Mouse (Mus musculus) heart, embryonic 16.5 days (tissue): ENCODE measurements around the gene Ugt1a10. TPM values are rescaled to one million over a fixed set of nuclear protein-coding genes. Genes with fewer than 3 reads are reported as not detected.

ENCODE experiments used
- ATAC-seq: fragments of 200-750 bp; cut with Nextera tagmentation; replicated peaks from 2 replicates; pipeline ENCODE4 v1.8.0; 2017; ENCODE audit warnings: moderate number of reproducible peaks; ENCODE audit not compliant: insufficient read depth, low FRiP score; ENCODE audit errors: extremely low read depth
- H3K27ac ChIP-seq: fragments of 300-500 bp; sonication (generic); 2 replicates; pipeline ENCODE4 v1.5.1; 2014; ENCODE audit warnings: mild to moderate bottlenecking, low read length, control low read depth, moderate library complexity
- H3K27me3 ChIP-seq: fragments of 300-500 bp; sonication (generic); 2 replicates; pipeline ENCODE4 v1.6.1; 2014; ENCODE audit warnings: low read length, mixed read lengths; ENCODE audit not compliant: control insufficient read depth, insufficient read depth
- H3K36me3 ChIP-seq: fragments of 300-500 bp; sonication (generic); 2 replicates; pipeline ENCODE4 v1.6.1; 2014; ENCODE audit not compliant: control insufficient read depth, insufficient read depth
- H3K4me1 ChIP-seq: fragments of 300-500 bp; sonication (generic); 2 replicates; pipeline ENCODE4 v1.6.1; 2014; ENCODE audit warnings: low read length, mixed read lengths; ENCODE audit not compliant: control insufficient read depth, insufficient read depth
- H3K4me2 ChIP-seq: fragments of 300-500 bp; sonication (generic); 2 replicates; pipeline ENCODE4 v1.6.1; 2014; ENCODE audit warnings: low read depth, mild to moderate bottlenecking, control low read depth, low read length
- H3K4me3 ChIP-seq: fragments of 300-500 bp; sonication (generic); 2 replicates; pipeline ENCODE4 v1.5.1; 2014; ENCODE audit warnings: mild to moderate bottlenecking, control low read depth, low read length
- H3K9ac ChIP-seq: fragments of 300-500 bp; sonication (generic); 2 replicates; pipeline ENCODE4 v1.6.1; 2014; ENCODE audit warnings: low read length, control low read depth
- H3K9me3 ChIP-seq: fragments of 300-500 bp; sonication (generic); replicated peaks from 2 replicates; pipeline ENCODE4 v1.6.1; 2016; ENCODE audit warnings: low read length; ENCODE audit not compliant: control insufficient read depth
- WGBS: fragments of 180-500 bp; shearing (Covaris S2); extraction: QIAGEN DNeasy Blood & Tissue Kit; methylation state at CpG from one replicate; pipeline ENCODE4 v1.1.7; 2014; 5-methylcytosine and 5-hydroxymethylcytosine counted together
- polyA plus RNA-seq: library from polyadenylated mRNA; unstranded; fragments of >200 nt; fragmentation: Nextera tagmentation; extraction: Ambion mirVana; gene quantifications from 2 replicates; pipeline ENCODE4 v1.2.1, GENCODE M21; 2015

The Ugt1a10 gene
- polyA plus RNA-seq, 1 experiment from 2014 or later, result not detected

GRCm38 (mm10) chr1:88233421-88234247 lies 178.4 kb downstream of the Ugt1a10 start:
- ATAC-seq, result no peak
- WGBS, result 60% methylated on average over 14 of the region's 14 CpGs
- Histone ChIP-seq H3K4me3 (no peak overlapping the region), H3K9me3 (peaks cover 90% of the 10 kb centered on the region), H3K36me3 (no peaks in the 10 kb centered on the region), H3K9ac (no peak overlapping the region), H3K27ac (no peak overlapping the region), H3K27me3 (no peaks in the 10 kb centered on the region), H3K4me2 (no peak overlapping the region), H3K4me1 (no peaks in the 10 kb centered on the region)

GRCm38 (mm10) chr1:88234248-88234610 lies 179.0 kb downstream of the Ugt1a10 start:
- Histone ChIP-seq H3K4me3 (no peak overlapping the region), H3K4me1 (no peaks in the 10 kb centered on the region), H3K27ac (no peak overlapping the region), H3K9ac (no peak overlapping the region), H3K4me2 (no peak overlapping the region), H3K36me3 (no peaks in the 10 kb centered on the region), H3K27me3 (no peaks in the 10 kb centered on the region), H3K9me3 (peaks cover 90% of the 10 kb centered on the region)
- ATAC-seq, result no peak
- WGBS, result 50% methylated on average over 4 of the region's 4 CpGs

DNA sequence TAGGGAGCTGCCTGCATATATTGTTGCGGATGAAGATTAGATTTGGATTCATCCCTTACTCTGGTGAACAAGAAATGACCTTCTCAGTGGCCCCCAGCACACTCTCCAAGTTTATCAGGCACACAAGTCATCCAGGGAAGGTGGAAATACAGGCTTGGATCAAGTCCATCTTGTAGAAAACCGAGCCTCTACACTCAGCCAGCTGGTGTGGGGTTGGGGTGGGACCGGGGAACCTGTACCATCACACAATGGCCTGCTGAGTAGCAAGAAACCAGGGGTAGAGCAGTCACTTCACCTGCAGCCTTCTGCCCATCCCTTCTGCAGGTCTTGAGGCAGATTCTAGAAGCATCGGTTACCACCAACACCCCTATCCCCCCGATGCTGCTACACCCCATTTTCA lies 179.5 kb downstream of the Ugt1a10 start:
- WGBS, result 38% methylated on average over 5 of the region's 5 CpGs
- peaks cover 90% of the 10 kb centered on the region for H3K9me3 ChIP-seq
- H3K9ac ChIP-seq, result no peak overlapping the region
- no peaks in the 10 kb centered on the region for H3K27me3 ChIP-seq
- no peak overlapping the region for H3K4me3 ChIP-seq
- H3K27ac ChIP-seq, result no peak overlapping the region
- H3K36me3 ChIP-seq, result no peaks in the 10 kb centered on the region
- no peak overlapping the region for H3K4me2 ChIP-seq
- no peak for ATAC-seq
- no peaks in the 10 kb centered on the region for H3K4me1 ChIP-seq

DNA sequence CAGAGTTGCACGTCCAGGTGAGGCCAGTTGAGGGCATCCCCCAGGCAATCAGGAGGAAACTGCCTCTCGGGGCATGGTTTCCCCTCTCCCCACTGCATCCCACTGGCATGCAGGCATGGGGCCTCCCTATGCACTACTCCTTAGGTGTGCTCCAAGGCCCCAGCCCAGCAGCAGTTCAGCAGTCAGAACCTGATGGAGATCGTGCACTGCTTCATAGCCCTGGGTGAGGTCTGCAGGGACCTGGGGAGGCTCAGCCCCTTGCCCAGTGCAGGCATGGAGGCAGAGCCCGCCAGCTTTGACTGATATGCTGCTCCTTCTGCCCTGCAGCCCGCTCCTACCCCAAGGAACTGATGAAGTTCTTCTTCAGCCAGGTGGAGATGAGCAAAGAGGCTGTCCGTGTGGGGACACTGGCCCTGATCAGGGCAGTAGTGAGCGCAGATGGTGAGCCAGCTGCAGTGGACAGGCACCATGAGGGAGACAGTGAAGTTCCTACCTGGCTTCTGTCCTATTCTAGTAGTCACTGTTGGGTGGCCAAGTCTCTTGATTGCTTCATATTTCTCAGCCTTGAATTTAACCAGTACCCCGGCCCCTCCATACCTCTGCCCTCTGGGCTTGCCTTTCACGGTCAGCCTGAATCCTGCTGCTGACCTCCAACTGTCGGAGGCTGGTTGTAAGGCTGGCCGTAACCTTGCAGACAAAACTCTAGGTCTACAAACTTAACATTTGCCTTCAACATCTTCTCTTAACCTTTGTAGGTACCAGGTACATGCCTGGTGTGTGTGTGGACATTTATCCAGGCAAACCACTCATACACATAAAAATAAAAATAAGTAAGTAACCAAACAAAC lies 180.1 kb downstream of the Ugt1a10 start:
- WGBS, result 54% methylated on average over 11 of the region's 11 CpGs
- no peak overlapping the region for H3K4me3 ChIP-seq
- no peaks in the 10 kb centered on the region for H3K36me3 ChIP-seq
- ATAC-seq, result no peak
- no peaks in the 10 kb centered on the region for H3K27me3 ChIP-seq
- no peak overlapping the region for H3K9ac ChIP-seq
- no peaks in the 10 kb centered on the region for H3K4me1 ChIP-seq
- H3K27ac ChIP-seq, result no peak overlapping the region
- no peak overlapping the region for H3K4me2 ChIP-seq
- peaks cover 90% of the 10 kb centered on the region for H3K9me3 ChIP-seq

DNA sequence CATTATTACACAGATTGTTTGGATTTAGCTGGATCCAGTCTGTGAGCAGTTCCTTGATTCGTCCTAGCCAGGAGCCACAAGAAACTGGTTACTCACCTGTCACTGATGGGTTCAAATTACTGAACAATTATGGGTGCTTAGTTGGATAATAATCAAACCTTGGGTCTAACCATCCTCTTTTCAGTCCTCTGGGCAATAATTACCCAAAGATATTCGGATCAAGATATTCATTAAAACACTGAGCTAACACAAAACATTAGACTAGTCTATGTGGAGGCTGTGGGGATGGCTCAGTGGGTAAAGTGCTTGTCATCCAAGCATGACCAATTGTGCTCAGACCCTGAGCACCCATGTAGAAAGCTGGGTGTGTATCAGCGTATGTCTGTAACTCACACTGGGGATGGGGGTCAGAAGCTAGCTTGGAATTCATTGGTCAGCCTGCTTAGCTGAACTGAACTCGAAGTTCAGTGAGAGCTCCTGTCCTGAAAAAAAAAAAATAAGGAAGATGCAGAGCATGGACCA lies 180.8 kb downstream of the Ugt1a10 start:
- Histone ChIP-seq H3K9me3 (peaks cover 90% of the 10 kb centered on the region), H3K27me3 (no peaks in the 10 kb centered on the region), H3K27ac (no peak overlapping the region), H3K36me3 (no peaks in the 10 kb centered on the region), H3K4me3 (no peak overlapping the region), H3K4me1 (no peaks in the 10 kb centered on the region), H3K9ac (no peak overlapping the region), H3K4me2 (no peak overlapping the region)
- no peak for ATAC-seq
- WGBS, result 55% methylated on average over 4 of the region's 4 CpGs

- H3K9ac ChIP-seq, result no peak overlapping the region
- no peak overlapping the region for H3K27ac ChIP-seq
- no peaks in the 10 kb centered on the region for H3K4me1 ChIP-seq
- no peak overlapping the region for H3K4me3 ChIP-seq
- no peaks in the 10 kb centered on the region for H3K36me3 ChIP-seq
- H3K27me3 ChIP-seq, result no peaks in the 10 kb centered on the region
- peaks cover 85% of the 10 kb centered on the region for H3K9me3 ChIP-seq
- no peak for ATAC-seq
- 65% methylated on average over 5 of the region's 5 CpGs for WGBS
- H3K4me2 ChIP-seq, result no peak overlapping the region
These were observed 182.1 kb downstream of the Ugt1a10 start for GRCm38 (mm10) chr1:88237311-88237710.

- Histone ChIP-seq H3K27me3 (no peaks in the 10 kb centered on the region), H3K9me3 (peaks cover 80% of the 10 kb centered on the region), H3K9ac (no peak overlapping the region), H3K27ac (no peak overlapping the region), H3K4me3 (no peak overlapping the region), H3K4me1 (no peaks in the 10 kb centered on the region), H3K36me3 (no peaks in the 10 kb centered on the region), H3K4me2 (no peak overlapping the region)
- 71% methylated on average over 6 of the region's 6 CpGs for WGBS
- ATAC-seq, result no peak
These were observed 183.6 kb downstream of the Ugt1a10 start for GRCm38 (mm10) chr1:88238771-88239170.

DNA sequence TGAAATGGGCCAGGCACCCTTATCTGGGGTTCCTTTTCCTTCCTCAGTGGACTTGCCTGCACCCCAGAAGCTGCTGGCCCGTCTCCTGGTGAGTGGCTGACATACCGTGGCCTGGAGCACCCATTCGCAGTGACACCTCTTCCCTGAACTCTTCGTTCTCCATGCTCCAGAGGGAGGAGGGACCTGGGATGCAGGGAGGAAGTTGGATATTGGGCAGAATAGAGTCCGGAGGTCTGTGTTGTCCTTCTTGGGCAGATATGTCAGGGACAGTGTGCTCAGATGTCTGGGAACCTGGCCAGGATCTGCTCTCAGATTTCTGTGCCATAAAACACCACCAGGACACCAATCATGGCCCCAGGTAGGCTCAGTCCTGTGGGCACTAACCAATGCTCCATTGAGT lies 184.9 kb downstream of the Ugt1a10 start:
- Histone ChIP-seq H3K9me3 (peaks cover 75% of the 10 kb centered on the region), H3K27me3 (no peaks in the 10 kb centered on the region), H3K9ac (no peak overlapping the region), H3K4me1 (no peaks in the 10 kb centered on the region), H3K27ac (no peak overlapping the region), H3K36me3 (no peaks in the 10 kb centered on the region), H3K4me3 (no peak overlapping the region), H3K4me2 (no peak overlapping the region)
- whole genome bisulfite sequencing, result 60% methylated on average over 5 of the region's 5 CpGs
- ATAC-seq, result no peak

GRCm38 (mm10) chr1:88240579-88240978 lies 185.4 kb downstream of the Ugt1a10 start:
- H3K4me2 ChIP-seq, result no peak overlapping the region
- H3K9me3 ChIP-seq, result peaks cover 75% of the 10 kb centered on the region
- H3K4me1 ChIP-seq, result no peaks in the 10 kb centered on the region
- WGBS, result 61% methylated on average over 4 of the region's 4 CpGs
- ATAC-seq, result no peak
- no peaks in the 10 kb centered on the region for H3K27me3 ChIP-seq
- no peak overlapping the region for H3K9ac ChIP-seq
- no peaks in the 10 kb centered on the region for H3K36me3 ChIP-seq
- no peak overlapping the region for H3K27ac ChIP-seq
- H3K4me3 ChIP-seq, result no peak overlapping the region
